Mouse (Mus musculus) cerebellum, adult 2 months (tissue): Measurements from ENCODE around the gene Cpne5.

Experiments used
- CTCF ChIP-seq: fragments of 200-500 bp; IDR thresholded peaks from 2 replicates; pipeline ENCODE4 v1.5.1; 2011; ENCODE audit warnings: low read depth, mild to moderate bottlenecking, control low read depth, low read length, moderate library complexity, borderline replicate concordance; ENCODE audit not compliant: insufficient read depth
- POLR2A ChIP-seq: fragments of 200-500 bp; IDR thresholded peaks from 2 replicates; pipeline ENCODE4 v1.6.1; 2011; ENCODE audit warnings: low read length, control low read depth, borderline replicate concordance; ENCODE audit not compliant: insufficient read depth

GRCm38 (mm10) chr17:29154247-29154646, 83.7 kb downstream of the Cpne5 start:
- TF ChIP-seq POLR2A (no peak), CTCF (no peak)
